Mouse (Mus musculus) CD4-positive, CD25-positive, alpha-beta regulatory T cell, adult 2 months (primary cell): ENCODE results near the gene Macrod2.

Experiments used
- DNase-seq: peaks from one replicate; pipeline ENCODE4 v3.0.0-alpha.2; 2012; ENCODE audit warnings: low read depth, low spot score

Macrod2 gene

GRCm38 (mm10) chr2:140395179-140395578 lies at the start of gene Macrod2:
Macrod2 (plus strand) TSS chr2:140395309.
- peak; percentile 96 for DNase-seq

- DNase-seq, result no peak
Measured at GRCm38 (mm10) chr2:140359905-140360304, 35.2 kb upstream of the Macrod2 start.

- DNase-seq, result no peak
Measured at GRCm38 (mm10) chr2:140364804-140365203, 30.3 kb upstream of the Macrod2 start.

- DNase-seq, result no peak
Measured at GRCm38 (mm10) chr2:140389525-140389924, 5.6 kb upstream of the Macrod2 start, which contains the start of gene Sel1l2. Sel1l2 (minus strand) TSS chr2:140389706.

GRCm38 (mm10) chr2:140395744-140396231 lies 679 bp downstream of the Macrod2 start:
- peak; percentile 30 for DNase-seq

- DNase-seq, result no peak
Measured at GRCm38 (mm10) chr2:140425844-140426243, 30.7 kb downstream of the Macrod2 start.

DNA sequence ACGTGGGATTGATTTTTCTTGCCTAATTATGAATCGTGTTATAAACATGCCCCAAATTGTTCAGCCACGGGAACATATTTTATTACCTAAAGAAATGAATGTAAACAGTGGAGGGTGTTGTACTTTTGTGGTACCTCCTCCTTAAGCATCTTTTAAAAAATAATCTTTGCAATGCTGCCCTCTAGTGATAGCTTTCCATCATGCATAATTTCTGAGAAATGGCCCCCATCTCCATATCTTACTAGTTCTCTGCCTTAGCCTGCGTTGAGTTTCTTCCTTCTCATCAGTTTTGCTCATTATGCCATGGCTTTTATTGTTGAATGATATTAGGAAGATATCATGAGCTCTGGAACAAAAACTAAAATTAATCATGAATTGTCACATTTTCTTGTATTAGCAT lies 32.2 kb downstream of the Macrod2 start:
- DNase-seq, result peak; percentile 44

DNA sequence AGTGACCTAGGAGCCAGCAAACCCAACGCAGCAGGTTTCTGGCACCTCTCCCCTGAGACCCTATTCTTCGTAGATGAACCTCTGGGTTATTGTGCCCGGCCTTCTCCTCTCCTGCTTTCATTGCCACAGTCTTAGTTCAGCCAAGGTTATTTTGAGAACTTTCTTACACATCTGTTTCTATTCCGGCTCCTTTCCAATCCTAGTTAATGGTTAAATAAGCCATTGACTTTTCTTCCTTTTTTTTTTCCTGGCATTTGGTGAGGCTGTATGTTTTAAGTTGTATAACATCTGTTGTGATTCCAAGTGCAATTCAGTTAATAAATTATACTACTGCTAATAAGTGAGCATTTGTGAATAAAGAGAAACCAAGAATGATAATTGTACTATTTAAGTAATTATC lies 44.0 kb downstream of the Macrod2 start:
- no peak for DNase-seq

DNA sequence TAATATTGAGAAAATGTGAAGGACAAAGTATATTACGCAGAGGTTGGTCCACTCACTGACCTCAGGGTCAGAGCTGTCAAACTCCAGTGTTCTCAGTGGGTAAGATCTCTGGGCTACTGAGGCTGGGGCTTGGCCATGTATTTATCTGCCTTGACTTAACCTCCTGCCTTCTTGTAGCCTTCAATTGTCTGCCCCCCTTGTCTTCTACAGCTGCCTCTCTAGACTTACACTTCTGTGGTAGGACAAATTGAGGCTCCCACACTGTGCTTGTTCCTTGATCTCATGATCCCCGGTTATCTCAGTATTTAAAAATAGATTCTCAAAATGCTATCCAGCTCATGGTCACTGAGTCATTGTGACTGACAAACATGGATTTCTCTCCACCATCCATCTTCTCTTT lies 53.5 kb downstream of the Macrod2 start:
- DNase-seq, result no peak

- no peak for DNase-seq
Measured at GRCm38 (mm10) chr2:140475770-140476169, 80.7 kb downstream of the Macrod2 start.

DNA sequence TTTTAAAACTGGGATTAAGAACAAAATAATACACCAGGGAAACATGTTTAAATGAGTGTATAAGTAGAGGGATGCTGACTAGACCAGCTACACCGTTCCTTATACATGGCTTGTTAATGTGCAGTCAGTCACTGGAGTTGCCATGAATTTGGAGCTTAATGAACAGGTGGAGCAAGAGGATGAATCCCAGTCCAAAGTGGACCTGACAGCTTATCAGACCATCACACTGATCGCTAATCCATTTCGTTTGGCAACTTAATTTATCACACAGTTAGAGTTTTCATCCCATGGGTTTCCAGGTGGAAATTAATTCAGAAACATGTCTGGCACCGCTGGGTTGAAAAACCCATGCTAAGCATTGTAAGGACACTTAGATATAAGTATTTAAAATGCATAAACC lies 81.8 kb downstream of the Macrod2 start:
- DNase-seq, result no peak

DNA sequence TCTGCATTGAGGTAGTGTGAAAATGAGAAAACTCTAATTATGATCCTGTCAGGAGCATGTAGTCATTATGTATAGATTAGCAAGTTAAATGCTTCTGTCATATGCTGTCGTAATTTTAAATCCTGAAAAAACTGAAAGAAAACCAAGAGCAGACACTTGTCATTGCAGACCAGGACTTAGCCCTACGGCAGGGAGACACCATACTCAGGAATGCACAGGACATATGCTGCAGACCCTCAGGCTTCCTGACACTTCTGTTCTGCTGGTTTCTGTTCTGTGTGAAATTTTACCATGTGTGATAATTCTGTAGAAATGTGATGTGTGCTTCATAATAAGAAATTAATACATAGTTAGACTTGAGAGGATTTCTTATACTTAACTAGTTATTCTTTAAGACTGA lies 87.5 kb downstream of the Macrod2 start:
- DNase-seq, result no peak

DNA sequence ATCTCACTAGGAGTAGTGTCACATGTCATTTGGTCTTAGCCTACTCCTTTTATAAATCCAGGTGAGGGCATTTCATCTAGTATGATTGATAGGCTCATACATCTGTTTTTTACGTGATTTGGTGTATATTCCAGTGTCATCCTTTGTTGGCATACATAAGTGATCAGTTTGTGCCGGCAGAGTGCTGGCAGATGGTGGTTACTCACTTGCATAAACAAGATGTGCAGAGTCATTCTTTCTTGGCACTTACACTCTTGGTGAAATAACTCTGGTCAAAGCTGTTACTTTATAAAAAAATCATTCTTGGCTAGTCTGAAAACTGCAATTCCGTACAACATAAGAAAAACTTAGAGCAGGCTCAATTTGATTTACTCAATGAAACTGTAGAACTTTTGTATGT lies 102.6 kb downstream of the Macrod2 start:
- DNase-seq, result no peak

- no peak for DNase-seq
Measured at GRCm38 (mm10) chr2:140500951-140501350, 105.8 kb downstream of the Macrod2 start.

DNA sequence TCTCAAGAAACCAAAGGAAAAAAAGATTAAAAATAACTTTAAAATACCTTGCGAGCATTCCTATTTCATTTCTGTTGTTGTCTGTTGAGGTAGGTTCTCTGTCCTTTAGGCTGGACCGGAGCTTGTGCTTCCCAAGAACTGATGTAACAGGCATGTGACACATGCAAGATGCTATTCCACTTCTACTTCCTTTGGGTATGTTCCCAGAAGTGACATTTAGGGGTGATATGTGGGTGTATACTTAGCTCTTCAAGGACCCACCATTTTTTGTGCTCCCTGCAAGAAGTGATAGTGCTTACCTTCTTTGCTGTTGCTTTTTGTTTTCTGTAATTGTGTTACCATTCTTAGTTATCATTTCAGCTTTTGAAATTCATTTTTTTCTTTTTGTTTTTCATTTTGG lies 126.4 kb downstream of the Macrod2 start:
- no peak for DNase-seq

GRCm38 (mm10) chr2:140530214-140530613 lies 135.1 kb downstream of the Macrod2 start:
- DNase-seq, result no peak

DNA sequence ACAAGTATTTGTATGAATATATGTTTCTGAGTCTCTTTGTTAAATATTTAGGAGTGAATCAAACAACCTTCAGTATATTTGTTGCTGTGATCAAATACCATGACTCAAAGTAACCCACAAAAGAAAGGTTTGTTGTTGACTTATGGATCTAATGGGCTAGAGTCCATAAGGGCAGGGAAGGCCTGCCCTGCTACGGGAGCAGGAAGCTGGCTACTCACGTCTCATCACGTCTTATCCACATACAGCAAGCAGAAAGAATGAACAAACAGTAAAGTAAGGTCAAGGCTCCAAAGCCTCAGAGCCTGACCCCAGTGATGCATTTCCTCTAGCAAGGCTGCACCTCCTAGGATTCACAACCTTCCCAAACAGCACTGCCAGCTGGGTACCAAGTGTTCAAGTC lies 136.9 kb downstream of the Macrod2 start:
- no peak for DNase-seq

GRCm38 (mm10) chr2:140532859-140533519 lies 137.9 kb downstream of the Macrod2 start:
- DNase-seq, result no peak

GRCm38 (mm10) chr2:140533621-140534020 lies 138.5 kb downstream of the Macrod2 start:
- DNase-seq, result no peak

DNA sequence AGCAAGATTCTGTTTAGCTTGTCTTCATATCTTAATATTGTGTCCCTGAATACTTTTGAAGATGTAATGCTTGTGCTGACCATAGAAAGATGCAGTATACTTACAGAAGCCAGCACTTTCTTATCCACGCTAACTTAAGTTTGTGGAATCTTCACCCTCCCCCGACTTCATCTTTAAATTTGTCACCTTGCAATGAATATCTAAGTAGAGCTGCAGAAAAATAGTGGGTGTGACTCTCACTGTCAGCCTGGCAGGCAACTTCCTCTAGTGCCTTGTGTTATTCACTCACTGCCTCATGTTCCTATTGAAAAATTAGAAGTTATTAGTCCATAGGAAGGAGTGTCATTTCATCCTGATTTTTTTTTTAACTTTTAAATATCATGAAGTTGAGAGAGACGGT lies 139.5 kb downstream of the Macrod2 start:
- no peak for DNase-seq

DNA sequence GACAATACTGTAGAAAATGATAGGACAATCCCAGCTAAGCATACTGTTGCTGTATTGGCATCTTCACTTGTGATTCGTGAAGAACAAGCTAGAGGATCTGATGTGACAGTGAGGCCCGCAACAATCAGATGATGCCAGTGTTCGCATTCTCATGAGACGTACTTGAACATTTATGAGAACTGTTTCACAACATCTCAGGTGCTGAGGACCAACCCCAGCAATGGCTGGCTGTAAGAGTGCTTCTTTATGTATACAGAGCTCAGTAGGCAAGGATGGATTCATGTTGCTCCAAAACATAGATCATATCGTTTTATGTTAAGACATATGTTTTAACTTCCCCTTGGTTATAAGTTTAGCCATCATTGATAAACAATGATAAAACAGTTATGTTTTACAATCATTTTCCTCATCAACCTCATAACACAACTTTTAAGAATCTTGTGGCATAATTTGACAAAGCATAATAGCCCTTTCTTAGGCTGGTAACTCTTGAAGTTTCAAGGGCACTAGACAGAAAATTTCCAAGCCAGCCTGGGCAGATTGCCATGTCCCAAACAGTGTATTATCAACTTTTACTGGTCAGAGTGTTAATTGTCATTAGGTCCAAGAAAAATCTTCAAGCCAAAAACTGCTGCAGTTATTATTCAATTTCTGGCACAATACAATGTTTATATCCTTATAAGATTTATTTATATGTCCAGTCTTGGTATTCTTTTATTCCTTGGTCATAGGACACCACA lies 140.9 kb downstream of the Macrod2 start:
- DNase-seq, result no peak

DNA sequence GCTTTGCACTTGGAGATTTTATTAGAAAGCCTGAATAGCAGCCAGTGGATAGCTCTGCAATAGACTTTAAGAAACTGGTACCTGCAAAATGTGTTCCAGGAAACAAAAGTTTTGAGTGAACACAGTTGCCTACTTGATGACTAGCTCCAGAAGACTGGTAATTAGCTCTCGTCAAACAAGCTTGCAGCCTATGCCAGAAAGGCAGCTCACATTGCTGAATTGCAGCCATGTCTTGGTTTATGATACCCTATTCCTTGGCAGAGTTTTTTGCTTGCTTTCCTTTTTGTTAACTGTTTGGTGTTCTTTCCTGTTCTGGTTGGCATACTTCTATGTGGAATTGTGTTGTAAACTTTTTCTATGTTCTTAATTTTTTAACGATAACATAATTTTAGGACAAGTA lies 154.2 kb downstream of the Macrod2 start:
- DNase-seq, result no peak

DNA sequence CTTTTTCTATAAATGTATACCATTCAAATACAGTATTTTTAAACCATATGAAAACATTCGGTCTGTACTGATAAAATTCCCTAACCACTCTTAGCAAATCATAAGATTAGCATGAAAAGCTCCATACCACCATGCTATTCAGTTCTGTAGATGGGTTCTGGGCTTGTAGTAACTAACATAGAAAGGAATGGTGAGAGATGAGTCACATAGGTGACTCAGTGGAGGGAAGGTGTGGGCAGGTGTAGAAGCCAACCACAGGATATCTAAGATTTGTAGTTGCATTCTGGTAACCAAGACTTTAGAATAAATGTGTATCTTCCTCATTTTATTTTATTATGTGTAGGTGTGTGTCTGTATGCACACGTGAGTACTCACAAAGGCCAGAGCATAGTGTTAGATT lies 166.3 kb downstream of the Macrod2 start:
- DNase-seq, result no peak
